Mouse (Mus musculus): Measurements from ENCODE around the gene Olfr399.

Olfr399 gene

GRCm38 (mm10) chr11:74056451-74056850 lies at the start of gene Olfr399, which contains the start of gene Olfr139:
Olfr399 (minus strand) TSS chr11:74056615.
Olfr139 (minus strand) TSS chr11:74056551.
- DNase-seq, result no peak

GRCm38 (mm10) chr11:74105066-74105465 lies 48.7 kb upstream of the Olfr399 start:
- DNase-seq, result no peak

- no peak for DNase-seq
Observed at GRCm38 (mm10) chr11:74101507-74101906, 45.1 kb upstream of the Olfr399 start.

- no peak for DNase-seq
Observed at GRCm38 (mm10) chr11:74100724-74101123, 44.3 kb upstream of the Olfr399 start.

- DNase-seq, result no peak
Observed at GRCm38 (mm10) chr11:74069655-74070054, 13.2 kb upstream of the Olfr399 start, which contains the start of gene Zfp616. Zfp616 (plus strand) TSS chr11:74069955.

- DNase-seq, result no peak
Observed at GRCm38 (mm10) chr11:74051347-74051746, 5.1 kb downstream of the Olfr399 start.
